Mouse (Mus musculus) E14TG2a.4 (cell line): Measurements from ENCODE around the gene Zfp536.

Experiments used
- CTCF ChIP-seq: conservative IDR thresholded peaks from 2 replicates; pipeline ENCODE4 v1.5.1; 2014; ENCODE audit warnings: low read length
- NANOG ChIP-seq: IDR thresholded peaks from 2 replicates; pipeline ENCODE4 v1.6.1; 2014; ENCODE audit warnings: borderline replicate concordance, low read length, mixed read lengths
- POU5F1 ChIP-seq: IDR thresholded peaks from 2 replicates; pipeline ENCODE4 v1.6.1; 2014; ENCODE audit warnings: low read length, borderline replicate concordance

DNA sequence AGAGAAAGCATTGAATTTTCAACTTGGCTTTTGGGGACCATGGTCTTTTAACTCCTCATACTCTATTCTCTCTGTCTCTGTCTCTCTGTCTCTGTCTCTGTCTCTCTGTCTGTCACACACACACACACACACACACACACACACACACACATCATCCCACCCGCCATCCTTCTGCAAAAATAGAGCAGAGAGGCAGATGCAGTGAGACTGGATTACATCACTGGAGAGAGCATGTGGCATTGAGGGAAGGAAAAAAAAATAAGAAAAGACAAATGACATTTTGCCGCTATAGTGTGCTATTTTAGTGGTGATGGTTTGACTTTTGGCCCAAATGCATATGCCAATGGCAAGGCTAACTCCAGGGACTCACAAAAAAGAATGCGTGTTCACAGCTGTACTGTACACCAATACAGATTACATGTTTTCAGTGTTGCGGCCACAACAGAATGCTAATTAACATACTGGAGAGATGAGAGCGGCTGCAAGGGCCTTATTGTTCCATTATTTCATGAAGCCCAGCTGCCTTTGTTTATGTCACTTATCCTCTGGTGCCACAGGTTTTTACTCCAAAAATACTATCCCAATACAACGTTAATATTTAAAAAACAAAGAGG lies 145.4 kb downstream of the Zfp536 start:
- TF ChIP-seq CTCF (no peak), POU5F1 (no peak), NANOG (no peak)
